Mouse (Mus musculus) heart, postnatal 0 days (tissue): Measurements from ENCODE around the gene Robo1. TPM values are rescaled to one million over a fixed set of nuclear protein-coding genes. Genes with fewer than 3 reads are reported as not detected.

Experiments used
- ATAC-seq: fragments of 200-750 bp; cut with Nextera tagmentation; 2 replicates; pipeline ENCODE4 v1.8.0; 2017; ENCODE audit warnings: low read depth, moderate number of reproducible peaks, moderate library complexity; ENCODE audit not compliant: insufficient read depth
- DNase-seq: peaks from one replicate; pipeline ENCODE4 v3.0.0-alpha.2; 2016; ENCODE audit warnings: low spot score
- H3K27ac ChIP-seq: fragments of 300-500 bp; sonication (generic); 2 replicates; pipeline ENCODE4 v1.5.1; 2014; ENCODE audit warnings: low read depth, mild to moderate bottlenecking
- H3K27me3 ChIP-seq: fragments of 300-500 bp; sonication (generic); 2 replicates; pipeline ENCODE4 v1.6.1; 2014; ENCODE audit warnings: low read length, mixed read lengths; ENCODE audit not compliant: control insufficient read depth, insufficient read depth
- H3K36me3 ChIP-seq: fragments of 300-500 bp; sonication (generic); replicated peaks from 2 replicates; pipeline ENCODE4 v1.6.1; 2014; ENCODE audit warnings: low read length, mixed read lengths; ENCODE audit not compliant: control insufficient read depth, insufficient read depth
- H3K4me1 ChIP-seq: fragments of 300-500 bp; sonication (generic); 2 replicates; pipeline ENCODE4 v1.6.1; 2014; ENCODE audit warnings: antibody characterized with exemption; ENCODE audit not compliant: control insufficient read depth, insufficient read depth
- H3K4me2 ChIP-seq: fragments of 300-500 bp; sonication (generic); 2 replicates; pipeline ENCODE4 v1.6.1; 2014; ENCODE audit warnings: low read depth, mild to moderate bottlenecking, low read length, moderate library complexity
- H3K4me3 ChIP-seq: fragments of 300-500 bp; sonication (generic); 2 replicates; pipeline ENCODE4 v1.5.1; 2014; ENCODE audit warnings: low read depth, low read length
- H3K9ac ChIP-seq: fragments of 300-500 bp; sonication (generic); replicated peaks from 2 replicates; pipeline ENCODE4 v1.6.1; 2014; ENCODE audit warnings: low read depth, low read length, mixed read lengths
- H3K9me3 ChIP-seq: fragments of 300-500 bp; sonication (generic); replicated peaks from 2 replicates; pipeline ENCODE4 v1.6.1; 2016; ENCODE audit warnings: low read length; ENCODE audit not compliant: control insufficient read depth
- CTCF ChIP-seq: IDR thresholded peaks from 2 replicates; pipeline ENCODE4 v1.5.1; 2016; ENCODE audit warnings: antibody characterized with exemption, control low read depth, low read depth
- EP300 ChIP-seq: IDR thresholded peaks from 2 replicates; pipeline ENCODE4 v1.6.1; 2016; ENCODE audit warnings: antibody characterized with exemption, low read depth
- WGBS: fragments of 180-500 bp; shearing (Covaris S2); extraction: QIAGEN DNeasy Blood & Tissue Kit; methylation state at CpG from one replicate; pipeline ENCODE4 v1.1.7; 2014; 5-methylcytosine and 5-hydroxymethylcytosine counted together
- polyA plus RNA-seq: library from polyadenylated mRNA; unstranded; fragments of >200 nt; fragmentation: Nextera tagmentation; extraction: Ambion mirVana; gene quantifications from 2 replicates; pipeline ENCODE4 v1.2.1, GENCODE M21; 2015
- total RNA-seq: library from RNA; depleted of rRNA; stranded (reverse); fragments of >200 nt; gene quantifications from 2 replicates; pipeline ENCODE4 v1.2.3, GENCODE M21; 2014; ENCODE audit warnings: low replicate concordance

The Robo1 gene
- total and polyA plus RNA-seq, 2 experiments from 2014 or later = 2.8 to 4.0 TPM

- 62% methylated on average over 9 of the region's 9 CpGs for WGBS
- Histone ChIP-seq H3K9ac (no peak overlapping the region), H3K4me2 (no peak overlapping the region), H3K36me3 (no peaks in the 10 kb centered on the region), H3K4me3 (no peak overlapping the region), H3K27ac (no peak overlapping the region), H3K9me3 (no peaks in the 10 kb centered on the region), H3K27me3 (no peaks in the 10 kb centered on the region), H3K4me1 (no peaks in the 10 kb centered on the region)
- no peak for ATAC-seq
- DNase-seq = no peak
- no peak for TF ChIP-seq EP300
- TF ChIP-seq CTCF = no peak
Measured at GRCm38 (mm10) chr16:72854101-72854500, 546.0 kb downstream of the Robo1 start.

- Histone ChIP-seq H3K27ac (no peak overlapping the region), H3K36me3 (no peaks in the 10 kb centered on the region), H3K9ac (no peak overlapping the region), H3K27me3 (no peaks in the 10 kb centered on the region), H3K4me3 (no peak overlapping the region), H3K4me1 (no peaks in the 10 kb centered on the region), H3K4me2 (no peak overlapping the region), H3K9me3 (no peaks in the 10 kb centered on the region)
- no peak for ATAC-seq
- WGBS = 79% methylated on average over 5 of the region's 5 CpGs
- no peak for TF ChIP-seq CTCF
- no peak for TF ChIP-seq EP300
- no peak for DNase-seq
Measured at GRCm38 (mm10) chr16:72854809-72855503, 546.9 kb downstream of the Robo1 start.

- TF ChIP-seq CTCF (no peak), EP300 (no peak)
- Histone ChIP-seq H3K4me2 (no peak overlapping the region), H3K27ac (no peak overlapping the region), H3K4me1 (no peaks in the 10 kb centered on the region), H3K27me3 (no peaks in the 10 kb centered on the region), H3K36me3 (no peaks in the 10 kb centered on the region), H3K9me3 (no peaks in the 10 kb centered on the region), H3K9ac (no peak overlapping the region), H3K4me3 (no peak overlapping the region)
- DNase-seq = no peak
- ATAC-seq = no peak
- WGBS = 79% methylated on average over 7 of the region's 7 CpGs
Measured at GRCm38 (mm10) chr16:72861707-72862277, 553.7 kb downstream of the Robo1 start.

- no peak for ATAC-seq
- no peak for DNase-seq
- H3K36me3 ChIP-seq = no peaks in the 10 kb centered on the region
- 42% methylated on average over 4 of the region's 4 CpGs for WGBS
- no peak overlapping the region for H3K27ac ChIP-seq
- H3K4me3 ChIP-seq = no peak overlapping the region
- no peaks in the 10 kb centered on the region for H3K4me1 ChIP-seq
- no peaks in the 10 kb centered on the region for H3K9me3 ChIP-seq
- H3K27me3 ChIP-seq = no peaks in the 10 kb centered on the region
- no peak for TF ChIP-seq CTCF
- TF ChIP-seq EP300 = no peak
- H3K9ac ChIP-seq = no peak overlapping the region
- H3K4me2 ChIP-seq = no peak overlapping the region
Measured at GRCm38 (mm10) chr16:72866011-72866410, 557.9 kb downstream of the Robo1 start.

- Histone ChIP-seq H3K36me3 (no peaks in the 10 kb centered on the region), H3K4me1 (no peaks in the 10 kb centered on the region), H3K27me3 (no peaks in the 10 kb centered on the region), H3K9me3 (no peaks in the 10 kb centered on the region), H3K4me2 (no peak overlapping the region), H3K9ac (no peak overlapping the region), H3K4me3 (no peak overlapping the region), H3K27ac (no peak overlapping the region)
- TF ChIP-seq EP300 (no peak), CTCF (no peak)
- ATAC-seq (no peak), DNase-seq (no peak)
- WGBS = 74% methylated on average over 8 of the region's 8 CpGs
Measured at GRCm38 (mm10) chr16:72874934-72875732, 567.0 kb downstream of the Robo1 start.
